Mouse (Mus musculus) forelimb bud, embryonic 11.5 days (tissue): ENCODE data around the gene Dner.

ENCODE experiments used
- DNase-seq: peaks from one replicate; pipeline ENCODE4 v3.0.0-alpha.2; 2012; ENCODE audit warnings: low read depth, low spot score

Gene Dner

DNA sequence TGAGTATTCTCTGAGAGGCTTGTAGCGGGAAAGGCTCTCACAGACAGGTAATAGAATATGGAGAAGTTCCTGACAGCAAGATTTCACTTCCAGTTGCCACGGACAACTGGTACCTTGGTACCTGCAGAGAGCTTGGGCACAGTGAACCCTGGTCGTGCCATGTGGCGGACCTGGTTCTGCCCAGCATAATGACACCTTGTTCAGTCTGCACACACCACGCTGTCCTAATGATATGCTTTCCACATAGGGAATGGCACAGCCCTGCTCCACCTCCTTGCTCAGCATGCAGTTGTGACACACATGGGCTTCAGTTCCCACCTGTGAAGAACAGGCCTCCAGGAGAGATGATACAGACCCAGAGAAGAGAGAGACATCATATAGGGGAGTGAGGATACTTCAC is 253.0 kb downstream of the Dner start:
- DNase-seq: no peak

DNA sequence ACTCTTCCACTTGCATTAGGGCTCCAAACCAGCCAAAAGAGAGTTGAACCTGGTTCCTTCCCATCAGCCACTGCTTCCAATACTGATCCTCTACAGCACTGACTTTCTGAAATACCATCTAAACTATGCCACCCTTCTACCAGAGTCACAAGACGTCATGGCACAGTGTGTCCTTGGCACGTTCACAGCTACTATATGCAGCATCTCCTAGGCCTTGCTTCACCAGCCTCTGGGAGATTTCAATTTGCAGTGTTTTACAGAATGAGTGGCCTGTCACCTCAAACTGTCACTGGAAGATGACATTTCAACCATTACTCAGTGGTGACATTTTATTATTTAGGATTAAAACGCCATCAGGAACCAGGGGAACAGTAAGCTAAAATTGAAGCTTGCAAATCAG is 254.6 kb downstream of the Dner start:
- no peak for DNase-seq

GRCm38 (mm10) chr1:84437565-84437964 is 258.5 kb downstream of the Dner start:
- DNase-seq: no peak

GRCm38 (mm10) chr1:84436281-84436680 is 259.7 kb downstream of the Dner start:
- DNase-seq: no peak

GRCm38 (mm10) chr1:84433291-84433980 is 262.6 kb downstream of the Dner start:
- DNase-seq: no peak

DNA sequence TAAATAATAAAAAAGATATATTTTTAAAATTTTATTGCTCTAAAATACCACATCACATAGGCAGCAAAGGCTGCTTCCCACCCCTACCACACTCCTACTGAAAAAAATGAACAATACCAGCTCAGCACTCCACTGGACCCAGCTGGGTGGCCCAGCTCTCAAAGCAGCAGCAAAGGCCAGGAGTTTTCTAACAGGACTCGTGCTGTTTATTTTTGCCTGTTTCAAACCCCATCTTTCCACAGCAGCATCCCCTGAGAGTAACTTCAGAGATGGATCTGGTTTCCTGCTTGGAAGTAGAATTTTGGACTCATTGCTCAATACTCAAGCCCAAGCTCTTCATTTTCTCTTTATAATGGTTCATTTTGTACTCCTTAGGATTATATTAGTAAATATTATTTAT is 263.7 kb downstream of the Dner start:
- no peak for DNase-seq

DNA sequence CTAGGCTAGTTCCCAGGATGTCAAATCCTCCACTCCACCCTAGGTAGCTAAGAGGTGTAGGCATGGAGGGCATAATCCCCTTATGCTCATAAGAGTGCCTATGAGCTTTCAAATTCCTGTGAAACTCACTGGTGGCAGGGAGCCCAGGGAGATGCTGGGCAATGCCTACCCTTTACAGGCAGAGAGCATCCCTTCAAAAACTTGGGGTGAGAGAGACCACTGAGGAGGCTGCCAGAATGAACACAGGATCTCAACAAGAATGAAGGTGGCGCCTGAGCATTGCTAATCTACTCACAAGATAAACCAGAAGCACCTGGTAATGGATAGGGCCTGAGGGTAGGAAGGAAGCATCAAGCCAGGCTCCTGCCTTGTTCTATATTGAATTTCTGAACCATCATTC is 267.7 kb downstream of the Dner start:
- no peak for DNase-seq

DNA sequence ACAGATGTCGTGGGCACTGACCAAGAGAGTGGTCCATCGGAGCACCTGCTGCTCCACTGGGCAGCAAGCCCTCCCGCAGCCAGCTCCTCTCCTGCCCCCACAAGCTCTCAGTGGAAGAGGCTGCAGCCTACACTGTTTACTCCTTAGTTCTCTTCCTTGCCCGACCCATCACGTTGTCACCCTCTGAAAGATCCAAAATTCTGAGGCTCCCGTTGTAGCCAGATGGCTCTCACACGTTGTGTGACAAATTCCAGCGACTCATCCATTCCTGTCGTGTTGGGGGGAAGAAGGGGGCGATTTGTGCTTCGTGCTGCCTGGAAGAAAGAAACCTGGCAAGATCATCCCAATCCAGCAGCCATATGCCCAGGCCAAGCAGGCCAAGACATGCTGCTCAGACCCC is 268.3 kb downstream of the Dner start:
- no peak for DNase-seq

DNA sequence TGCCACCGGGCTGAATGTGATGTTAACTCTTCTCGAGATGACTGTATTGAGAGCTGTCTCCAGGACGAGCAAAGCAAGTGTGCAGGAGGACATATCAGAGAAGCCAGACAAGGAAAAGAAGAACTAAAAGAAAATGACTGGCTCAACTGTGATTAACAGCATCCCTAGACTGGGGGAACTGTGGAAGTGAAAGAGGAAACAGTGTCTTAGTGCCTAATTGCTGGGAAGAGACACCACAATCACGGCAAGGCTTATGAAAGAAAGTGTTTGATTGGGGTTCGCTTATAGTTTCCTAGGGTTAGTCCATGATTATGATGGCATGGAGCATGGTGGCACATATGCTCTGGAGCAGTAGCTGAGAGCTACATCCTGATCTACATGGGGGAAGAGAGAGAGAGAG is 269.3 kb downstream of the Dner start:
- no peak for DNase-seq

- DNase-seq: no peak
Measured at GRCm38 (mm10) chr1:84422881-84423280, 273.1 kb downstream of the Dner start.

GRCm38 (mm10) chr1:84421845-84422244 is 274.2 kb downstream of the Dner start:
- no peak for DNase-seq

GRCm38 (mm10) chr1:84419416-84419815 is 276.6 kb downstream of the Dner start:
- DNase-seq: no peak

DNA sequence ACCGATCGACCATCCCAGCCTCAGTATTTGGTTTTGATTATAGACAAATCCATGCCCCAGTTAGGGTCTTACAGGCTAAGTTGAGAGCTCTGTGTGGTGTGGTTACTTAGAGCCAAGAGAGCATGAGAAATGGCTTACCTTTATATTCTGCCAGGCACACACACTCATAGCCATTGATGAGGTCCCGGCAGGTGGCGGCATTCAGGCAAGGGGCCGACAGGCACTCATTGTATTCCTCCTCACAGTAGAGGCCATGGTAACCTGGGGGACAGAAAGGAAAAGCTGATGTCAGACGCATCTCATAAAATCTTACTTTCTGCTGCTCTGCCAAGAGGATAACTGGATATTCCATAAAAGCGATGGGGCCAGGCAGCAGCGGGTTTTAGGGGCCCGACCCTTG is 277.5 kb downstream of the Dner start:
- DNase-seq: no peak

DNA sequence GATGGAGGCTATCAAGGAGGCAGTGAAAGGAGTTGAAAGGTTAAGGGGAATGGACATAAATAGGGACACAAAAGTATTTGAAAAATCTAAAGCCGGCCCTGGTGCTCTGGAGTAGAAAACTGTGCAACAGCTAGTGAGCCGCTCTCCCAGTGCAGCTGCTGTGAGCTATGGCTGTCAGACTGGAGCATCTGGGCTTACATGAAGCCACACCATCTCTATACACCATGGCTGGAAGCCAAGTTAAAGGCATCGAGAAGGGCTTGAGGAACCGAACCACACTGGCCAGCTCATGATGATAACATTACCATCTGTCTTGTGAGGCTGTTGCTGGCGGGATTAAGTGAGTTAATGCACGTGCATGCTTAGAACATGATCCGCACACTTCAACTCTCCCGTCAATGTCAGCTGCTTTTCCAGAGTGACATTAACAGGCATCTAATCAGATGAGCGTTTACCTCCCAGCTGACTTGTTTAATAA is 278.2 kb downstream of the Dner start:
- no peak for DNase-seq

- no peak for DNase-seq
Measured at GRCm38 (mm10) chr1:84417276-84417675, 278.7 kb downstream of the Dner start.

DNA sequence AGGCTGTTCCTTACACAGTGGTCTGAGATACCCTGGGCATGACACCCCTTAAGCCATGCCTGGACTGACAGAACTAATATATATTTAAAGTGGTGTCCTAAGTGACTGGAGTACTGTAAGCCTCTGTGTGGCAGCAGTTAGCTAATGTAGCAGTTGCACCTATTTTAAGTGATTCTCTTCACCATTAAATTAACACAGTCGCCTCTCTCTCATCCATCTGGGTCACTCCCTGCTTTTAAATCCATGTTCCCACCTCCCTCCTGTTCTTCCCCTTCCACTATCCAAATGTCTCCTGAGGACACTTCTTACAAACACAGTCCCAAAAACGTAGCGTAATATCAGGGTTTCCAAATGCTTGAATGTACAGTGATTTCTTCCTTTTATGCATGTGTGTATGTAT is 281.6 kb downstream of the Dner start:
- DNase-seq: no peak

DNA sequence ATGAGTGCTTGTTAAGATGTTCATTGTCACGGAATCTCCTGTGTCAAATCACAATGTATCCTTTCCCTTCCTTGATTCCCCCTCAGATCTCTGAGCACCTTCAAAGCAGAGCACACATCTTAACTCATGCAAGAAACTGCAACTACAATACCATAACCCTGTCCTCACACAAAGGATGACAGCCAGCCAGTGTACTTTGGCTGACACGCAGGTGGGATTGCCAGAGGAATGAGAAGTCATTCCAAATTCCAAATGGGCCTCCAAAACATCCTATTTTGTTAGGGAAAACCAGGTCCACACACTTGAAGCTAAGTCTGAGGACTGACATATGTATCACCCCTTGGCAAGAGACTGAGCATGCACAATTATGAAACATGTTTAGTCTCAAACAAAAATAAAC is 286.5 kb downstream of the Dner start:
- no peak for DNase-seq

GRCm38 (mm10) chr1:84408873-84409272 is 287.1 kb downstream of the Dner start:
- no peak for DNase-seq

GRCm38 (mm10) chr1:84406891-84407290 is 289.1 kb downstream of the Dner start:
- no peak for DNase-seq

- no peak for DNase-seq
Measured at GRCm38 (mm10) chr1:84405551-84406290, 290.3 kb downstream of the Dner start.

DNA sequence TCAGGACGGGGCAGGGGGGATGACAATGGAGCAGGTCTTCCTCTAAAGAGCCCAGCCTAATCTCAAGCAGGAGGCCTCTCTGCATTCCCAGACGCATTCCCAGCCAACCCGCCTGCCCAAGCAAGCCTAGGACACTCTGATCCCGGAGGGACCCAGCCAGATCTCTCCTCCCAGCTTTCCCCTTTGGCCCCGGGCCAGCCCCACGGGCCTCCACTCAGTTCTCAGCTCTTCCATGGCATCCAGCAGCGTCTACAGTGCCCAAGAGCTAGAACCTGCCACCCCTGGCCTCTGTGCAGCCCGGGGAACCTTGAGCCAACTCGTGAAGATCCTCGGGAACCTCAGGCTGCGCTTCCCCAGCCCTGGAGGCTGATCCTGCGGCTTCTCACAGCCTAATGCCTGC is 291.1 kb downstream of the Dner start:
- DNase-seq: no peak

- DNase-seq: no peak
Measured at GRCm38 (mm10) chr1:84402154-84402553, 293.9 kb downstream of the Dner start.

DNA sequence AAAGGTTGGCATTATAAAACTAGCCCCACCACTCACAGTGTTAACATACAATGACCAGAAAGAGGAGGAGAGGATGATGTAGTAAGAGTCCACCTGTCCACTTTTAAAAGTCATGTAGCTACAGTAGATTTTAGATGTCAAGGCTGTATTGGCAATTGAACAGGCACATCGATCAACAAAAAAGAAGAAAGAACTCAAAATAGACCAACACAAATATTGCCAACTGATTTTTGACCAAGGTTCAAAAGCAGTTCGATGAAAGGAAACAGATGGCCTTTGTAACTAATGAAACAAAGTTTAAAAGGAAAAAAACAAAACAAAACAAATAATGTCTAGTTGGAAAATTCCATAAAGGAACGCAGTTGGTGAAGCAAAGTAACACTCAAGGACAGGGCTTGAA is 296.4 kb downstream of the Dner start:
- DNase-seq: no peak
